Mouse (Mus musculus) urinary bladder, postnatal 14 days (tissue): ENCODE data around the gene Pde9a.

Experiments
- DNase-seq: peaks from one replicate; pipeline ENCODE4 v3.0.0; 2021; ENCODE audit warnings: low spot score

Pde9a gene

GRCm38 (mm10) chr17:31386766-31387275 lies 811 bp downstream of the Pde9a start:
- no peak for DNase-seq

DNA sequence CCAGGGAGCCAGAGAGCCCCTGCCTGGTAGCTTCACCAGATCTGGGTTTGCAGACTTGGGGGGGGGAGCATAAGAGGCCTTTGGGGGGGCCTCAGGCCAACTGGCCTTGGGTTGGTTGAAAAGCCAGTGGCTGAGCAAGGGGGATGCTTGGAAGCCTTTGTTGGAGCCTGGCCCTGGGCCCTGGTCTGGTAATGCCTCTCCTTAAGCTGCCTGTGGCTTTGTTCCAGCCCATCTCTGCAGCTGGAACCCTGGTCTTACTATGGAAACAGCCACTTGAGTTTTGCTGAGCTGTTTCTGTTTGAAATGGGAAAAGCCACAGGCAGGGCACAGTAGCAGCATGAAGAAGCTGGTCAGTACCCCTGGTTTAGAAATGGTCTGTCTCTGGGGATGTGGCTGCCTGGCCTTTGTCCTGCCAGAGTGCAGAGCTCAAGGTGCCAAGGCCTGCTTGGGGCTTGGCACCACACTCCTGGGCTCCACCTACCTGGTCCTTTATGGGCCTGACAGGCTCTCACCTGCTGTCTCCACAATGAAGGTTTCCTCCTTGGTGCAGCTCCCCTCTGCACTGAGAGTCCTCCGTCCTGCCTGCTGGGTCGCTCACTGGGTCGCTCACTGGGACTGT lies 3.5 kb downstream of the Pde9a start:
- no peak for DNase-seq

DNA sequence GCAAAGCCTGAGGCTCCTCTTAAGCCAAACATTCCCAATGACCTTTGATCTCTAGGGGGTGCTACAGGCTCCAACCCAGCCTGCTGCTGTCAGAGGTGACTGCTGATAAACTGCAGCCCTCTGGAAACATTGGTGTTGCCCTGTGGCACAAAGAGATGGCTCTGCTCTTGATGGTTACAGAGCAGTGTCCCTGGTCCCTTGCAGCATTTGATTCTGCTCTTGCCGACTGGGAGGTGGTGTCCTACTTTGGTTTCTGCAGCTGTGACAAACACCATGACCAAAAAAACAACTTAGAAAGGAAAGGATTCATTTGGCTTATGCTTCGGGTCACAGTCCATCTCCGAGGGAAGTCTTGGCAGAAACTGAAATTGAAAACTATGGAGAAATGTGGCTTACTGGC lies 5.5 kb downstream of the Pde9a start:
- no peak for DNase-seq

DNA sequence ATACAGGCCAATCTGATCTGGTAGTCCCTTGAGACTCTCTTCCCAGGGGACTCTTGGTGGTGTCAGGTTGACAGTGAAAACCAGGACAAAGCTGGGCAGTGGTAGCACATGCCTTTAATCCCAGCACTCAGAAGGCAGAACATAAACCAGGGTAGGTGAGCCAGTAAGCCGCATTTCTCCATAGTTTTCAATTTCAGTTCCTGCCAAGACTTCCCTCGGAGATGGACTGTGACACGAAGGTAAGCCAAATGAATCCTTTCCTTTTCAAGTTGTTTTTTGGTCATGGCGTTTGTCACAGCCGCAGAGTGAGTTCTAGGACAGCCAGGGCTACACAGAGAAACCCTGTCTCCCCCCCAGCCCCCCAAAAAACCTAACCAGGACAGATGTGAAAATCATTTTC lies 6.0 kb downstream of the Pde9a start:
- DNase-seq, result no peak

DNA sequence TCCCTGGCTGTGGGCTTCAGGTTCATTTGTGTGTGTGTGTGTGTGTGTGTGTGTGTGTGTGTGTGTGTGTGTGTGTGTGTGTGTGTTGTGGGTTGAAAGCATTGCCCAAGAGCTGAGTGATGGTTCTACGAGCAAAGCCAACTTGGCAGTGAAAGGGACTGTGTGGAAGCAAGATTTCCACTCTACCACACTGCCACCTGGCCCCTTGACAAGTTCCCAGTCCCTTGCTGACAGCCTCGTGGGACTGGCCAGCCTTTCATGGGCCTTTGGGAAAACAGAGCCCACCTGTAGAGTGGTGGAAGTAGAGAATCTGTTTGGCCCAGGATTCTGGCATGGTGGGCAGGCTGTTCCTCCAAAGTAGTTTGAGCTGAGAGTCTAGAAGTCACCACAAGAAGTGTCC lies 7.8 kb downstream of the Pde9a start:
- no peak for DNase-seq

DNA sequence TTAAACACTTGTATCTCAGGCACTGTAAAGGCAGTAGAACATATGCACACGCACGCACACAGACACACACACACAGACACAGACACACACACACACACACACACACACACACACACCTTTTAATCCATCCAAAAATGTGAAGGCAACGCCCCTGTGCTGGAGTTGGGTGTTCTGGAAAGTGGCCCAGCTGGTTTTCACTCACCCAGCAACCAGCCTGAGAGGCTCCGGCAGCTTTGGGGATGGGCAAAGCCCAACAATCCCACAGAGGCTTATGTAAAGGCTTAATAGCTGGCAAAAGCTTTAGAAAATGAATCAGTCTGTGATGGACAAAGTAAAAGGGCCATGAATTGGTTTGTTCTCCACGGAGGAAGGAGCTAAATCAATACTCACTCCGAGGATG lies 14.3 kb downstream of the Pde9a start:
- DNase-seq, result peak; percentile 38

DNA sequence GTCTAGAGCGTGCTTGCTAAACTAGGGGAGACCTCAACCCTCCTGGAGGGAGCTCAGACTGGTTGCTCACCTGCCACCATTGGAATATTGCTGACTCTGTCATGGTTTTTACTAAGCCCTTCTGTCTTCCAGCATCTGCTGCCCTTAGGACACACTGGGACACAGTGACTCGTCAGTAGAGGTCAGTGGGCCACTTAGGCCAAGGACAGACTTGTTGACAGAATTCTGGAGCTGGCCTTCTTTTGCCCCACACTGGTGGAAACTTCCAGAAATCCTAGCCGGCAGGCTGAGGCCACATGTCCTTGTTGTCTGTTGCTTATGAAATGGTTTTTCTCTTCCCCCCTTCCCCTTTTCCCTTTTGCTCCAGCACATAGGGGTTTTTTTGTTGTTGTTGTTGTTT lies 15.2 kb downstream of the Pde9a start:
- no peak for DNase-seq

DNA sequence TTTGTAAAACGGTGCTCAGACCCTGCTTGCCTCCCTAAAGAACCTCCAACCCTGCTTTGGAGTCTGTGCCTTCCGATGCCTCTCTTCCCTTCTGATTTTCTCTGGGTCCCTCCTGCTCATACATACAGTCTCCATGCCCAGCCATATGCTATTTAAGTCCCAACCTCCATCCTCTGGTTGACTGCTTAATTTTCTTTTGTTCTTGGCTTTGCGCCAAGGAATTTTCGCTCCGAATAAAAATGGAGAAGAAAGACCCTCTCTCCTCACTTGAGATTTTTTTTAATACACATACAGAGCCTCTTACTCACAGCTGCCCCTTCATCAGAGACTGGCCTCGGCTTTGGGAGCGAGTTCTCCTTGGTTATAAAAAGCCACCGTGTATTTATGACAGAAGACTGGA lies 16.7 kb downstream of the Pde9a start:
- DNase-seq, result no peak

DNA sequence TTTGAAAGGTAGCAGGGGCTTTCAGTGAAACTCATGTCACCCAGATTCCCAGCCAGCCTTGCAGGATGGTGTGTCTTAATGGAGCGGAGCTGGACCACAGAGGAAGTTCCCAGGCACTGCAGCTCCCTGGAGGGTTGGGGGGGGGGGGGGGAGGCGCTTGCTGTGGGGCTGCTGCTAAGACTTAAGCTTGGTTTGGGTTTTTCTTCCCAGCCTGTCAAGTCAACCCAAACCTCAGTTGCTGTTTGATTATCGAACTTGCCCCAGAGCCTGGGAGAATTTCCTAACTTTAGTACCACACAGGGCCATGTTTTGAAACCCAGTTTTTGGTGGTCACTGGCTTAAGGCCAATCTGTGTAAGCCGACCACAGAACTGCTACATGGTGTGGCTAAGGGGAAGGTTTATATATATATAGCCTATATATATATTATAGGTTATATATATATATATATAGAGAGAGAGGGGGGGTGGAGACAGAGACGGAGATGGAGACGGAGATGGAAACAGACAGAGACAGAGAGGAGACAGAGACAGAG lies 19.8 kb downstream of the Pde9a start:
- no peak for DNase-seq

DNA sequence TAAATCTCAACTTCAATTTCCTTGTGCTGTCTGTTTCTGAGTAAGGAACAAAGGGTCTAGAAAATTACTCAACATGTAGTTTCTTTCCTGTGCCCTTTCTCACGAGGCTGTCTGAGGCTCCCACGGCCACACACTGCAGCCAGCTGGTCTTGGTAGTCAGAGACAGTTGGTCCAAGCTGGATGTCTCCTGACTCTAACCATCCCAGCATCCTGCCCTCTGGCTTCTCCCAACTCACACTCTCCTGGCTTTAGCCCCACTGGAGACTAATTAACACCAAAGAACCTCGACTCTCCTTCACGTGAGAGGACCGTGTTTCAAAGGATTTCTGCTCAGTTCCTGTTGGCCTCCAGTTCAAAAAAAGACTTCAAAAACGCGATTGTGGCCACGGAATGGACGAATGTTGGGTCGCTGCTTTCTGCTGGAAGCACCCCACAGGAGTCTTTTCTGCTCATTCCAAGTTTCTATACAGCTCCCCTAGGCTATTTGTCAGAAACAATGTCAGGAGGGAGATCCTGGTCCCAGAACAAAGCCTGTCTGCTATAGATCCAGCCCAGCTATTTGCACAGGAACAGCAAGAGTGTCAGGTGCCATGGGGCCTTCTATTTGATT lies 23.8 kb downstream of the Pde9a start:
- no peak for DNase-seq

GRCm38 (mm10) chr17:31415258-31415657 lies 29.2 kb downstream of the Pde9a start:
- no peak for DNase-seq

DNA sequence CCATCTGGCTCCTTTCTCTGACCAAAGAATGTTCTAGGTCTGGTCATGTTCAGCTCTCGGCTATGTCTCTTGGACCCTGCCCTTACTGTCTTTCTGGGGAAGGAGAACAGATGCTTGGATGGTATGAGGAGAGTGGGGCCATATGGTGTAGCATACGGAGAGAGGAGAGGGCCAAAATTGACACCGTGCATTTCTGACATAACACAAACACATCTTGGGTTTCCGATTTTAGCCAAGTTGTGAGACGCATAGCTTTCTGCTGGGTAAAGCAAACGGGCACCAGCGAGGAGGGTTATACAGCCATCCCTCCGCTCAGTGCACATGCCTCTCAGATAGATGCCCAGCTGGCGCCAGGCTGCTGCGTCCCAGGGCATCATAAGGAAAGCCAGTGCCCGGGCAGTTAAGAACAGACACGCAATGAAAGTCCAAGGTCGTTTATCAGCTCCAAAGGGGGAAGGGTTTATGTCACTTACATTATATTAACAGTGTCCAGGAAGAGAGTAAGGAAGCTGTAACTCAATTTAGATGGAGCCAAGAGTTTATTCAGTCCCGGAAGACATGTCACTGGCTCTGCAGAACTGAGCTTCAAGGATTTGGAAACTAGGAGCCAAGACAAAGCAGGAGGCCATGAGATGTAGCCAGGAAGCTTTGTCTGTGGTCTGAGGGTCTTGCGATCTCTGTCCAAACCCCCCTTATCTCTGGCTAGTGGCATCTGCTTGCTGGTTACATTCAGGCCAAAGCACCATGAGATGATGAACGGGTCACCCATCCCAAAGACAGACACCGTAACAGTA lies 33.0 kb downstream of the Pde9a start:
- DNase-seq, result no peak

- DNase-seq, result no peak
These were observed 33.6 kb downstream of the Pde9a start for GRCm38 (mm10) chr17:31419598-31419950.

DNA sequence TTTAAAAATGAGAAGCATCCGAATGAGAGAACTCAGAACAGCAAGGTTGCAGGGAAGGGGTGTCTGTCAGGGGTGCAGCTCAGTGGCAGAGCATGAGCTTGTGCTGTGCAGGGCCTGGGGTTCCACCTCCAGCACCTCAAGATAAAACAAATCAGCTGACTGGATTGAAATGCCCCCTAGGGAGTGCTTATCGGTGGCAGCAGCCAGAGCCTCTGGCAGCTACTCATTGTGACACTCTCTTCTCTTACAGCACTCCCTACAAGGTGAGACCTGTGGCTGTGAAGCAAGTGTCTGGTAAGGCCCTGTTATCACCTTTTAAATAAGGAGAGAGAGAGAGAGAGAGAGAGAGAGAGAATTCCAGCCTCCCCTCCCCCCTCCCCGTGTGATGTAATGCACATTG lies 34.0 kb downstream of the Pde9a start:
- DNase-seq, result no peak

DNA sequence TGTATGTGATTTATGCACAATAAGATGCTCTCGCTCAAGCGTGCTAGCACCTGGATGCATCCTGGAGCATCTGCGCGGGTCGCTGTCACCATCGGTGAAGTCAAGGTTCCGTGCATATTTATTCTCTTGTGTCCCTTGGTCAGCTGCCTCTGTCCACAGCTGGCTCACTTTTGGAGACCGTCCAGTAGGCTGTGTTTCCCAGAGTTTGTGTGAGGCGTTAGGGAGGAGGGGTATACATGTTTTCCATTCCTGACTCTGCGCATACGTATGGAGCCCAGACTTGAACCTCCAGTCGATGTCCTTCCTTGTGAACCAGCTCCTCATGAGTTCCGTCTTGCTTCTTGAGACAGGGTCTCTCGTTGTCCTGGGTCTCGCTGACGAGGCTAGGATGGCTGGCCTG lies 34.6 kb downstream of the Pde9a start:
- DNase-seq, result no peak

- no peak for DNase-seq
These were observed 36.4 kb downstream of the Pde9a start for GRCm38 (mm10) chr17:31422381-31422780.

- DNase-seq, result no peak
These were observed 37.0 kb downstream of the Pde9a start for GRCm38 (mm10) chr17:31423020-31423419.

- no peak for DNase-seq
These were observed 38.3 kb downstream of the Pde9a start for GRCm38 (mm10) chr17:31424358-31424757.

DNA sequence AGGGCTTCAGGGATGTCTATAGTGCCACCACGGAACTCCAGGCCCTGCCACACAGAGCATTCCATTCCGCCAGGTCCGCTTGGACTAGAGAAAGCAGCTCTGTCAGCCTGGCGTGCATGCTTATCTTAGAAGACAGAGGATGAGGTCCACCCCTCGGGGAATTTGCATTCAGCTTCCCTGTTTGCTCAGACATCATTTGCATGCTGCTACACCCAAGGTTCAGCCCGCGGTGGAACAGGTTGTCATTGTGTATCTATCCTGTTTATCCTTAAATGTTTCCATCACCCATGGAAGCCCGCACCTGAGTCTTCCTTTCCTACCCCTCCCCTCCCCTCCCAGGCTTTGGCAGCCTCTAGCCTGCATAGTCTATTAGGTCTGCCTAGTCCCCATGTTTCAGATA lies 38.8 kb downstream of the Pde9a start:
- DNase-seq, result no peak

GRCm38 (mm10) chr17:31425827-31426698 lies 40.1 kb downstream of the Pde9a start:
- no peak for DNase-seq

GRCm38 (mm10) chr17:31429402-31429801 lies 43.4 kb downstream of the Pde9a start:
- no peak for DNase-seq

GRCm38 (mm10) chr17:31432878-31433281 lies 46.9 kb downstream of the Pde9a start:
- DNase-seq, result no peak
